Mouse (Mus musculus): ENCODE measurements at regions not wholly inside any gene's neighbourhood (a gene's known extent, or its start where the extent isn't known, plus 50 kb on each side); places are given as distances from the start of the nearest gene placed in this dataset.
"Not testable (repeated sequence)": the region's sequence is repeated elsewhere in the genome, so short reads cannot be mapped to it uniquely, and the experiment has no call there.

- DNase-seq: no peak
These were observed 131.1 kb downstream of the Phlda1 start for GRCm38 (mm10) chr10:111637084-111637735.

- DNase-seq: no peak
These were observed 133.8 kb downstream of the Phlda1 start for GRCm38 (mm10) chr10:111639866-111640265.

GRCm38 (mm10) chr10:111642683-111643082 lies 136.6 kb downstream of the Phlda1 start:
- DNase-seq: no peak

GRCm38 (mm10) chr10:111653773-111654172 lies 147.7 kb downstream of the Phlda1 start:
- not testable (repeated sequence) for DNase-seq

- DNase-seq: no peak
These were observed 148.5 kb downstream of the Phlda1 start for GRCm38 (mm10) chr10:111654364-111655226.

- no peak for DNase-seq
These were observed 152.7 kb downstream of the Phlda1 start for GRCm38 (mm10) chr10:111658828-111659227.

GRCm38 (mm10) chr10:111662665-111663064 lies 156.6 kb downstream of the Phlda1 start:
- no peak for DNase-seq

GRCm38 (mm10) chr10:111665834-111666233 lies 159.7 kb downstream of the Phlda1 start:
- no peak for DNase-seq

- DNase-seq: no peak
These were observed 160.9 kb downstream of the Phlda1 start for GRCm38 (mm10) chr10:111666963-111667362.

GRCm38 (mm10) chr10:111668639-111669038 lies 162.6 kb downstream of the Phlda1 start:
- DNase-seq: no peak

- no peak for DNase-seq
These were observed 163.6 kb downstream of the Phlda1 start for GRCm38 (mm10) chr10:111669658-111670057.

- no peak for DNase-seq
These were observed 164.6 kb downstream of the Phlda1 start for GRCm38 (mm10) chr10:111670666-111671065.

GRCm38 (mm10) chr10:111672454-111673316 lies 166.6 kb downstream of the Phlda1 start:
- DNase-seq: no peak

- DNase-seq: no peak
These were observed 167.2 kb downstream of the Phlda1 start for GRCm38 (mm10) chr10:111673317-111673610.

GRCm38 (mm10) chr10:111676255-111676654 lies 170.2 kb downstream of the Phlda1 start:
- no peak for DNase-seq

- no peak for DNase-seq
These were observed 174.8 kb downstream of the Phlda1 start for GRCm38 (mm10) chr10:111680919-111681318.

- no peak for DNase-seq
These were observed 178.6 kb downstream of the Phlda1 start for GRCm38 (mm10) chr10:111684409-111685346.

GRCm38 (mm10) chr10:111686585-111686984 lies 180.5 kb downstream of the Phlda1 start:
- no peak for DNase-seq

- DNase-seq: peak; percentile 16
These were observed 183.5 kb downstream of the Phlda1 start for GRCm38 (mm10) chr10:111689587-111689986.

- DNase-seq: no peak
These were observed 187.7 kb downstream of the Phlda1 start for GRCm38 (mm10) chr10:111693762-111694161.
